Mouse (Mus musculus) layer of hippocampus, adult 9-11 months (tissue): Measurements from ENCODE around the gene Dab1.

Experiments used
- DNase-seq: peaks from one replicate; pipeline ENCODE4 v3.0.0; 2022

The Dab1 gene

GRCm38 (mm10) chr4:103619321-103619945 lies at the start of gene Dab1:
Gene Dab1 (plus strand): TSS chr4:103619359.
- peak; percentile 66 for DNase-seq

- DNase-seq: no peak
Observed at GRCm38 (mm10) chr4:103571721-103572352, 47.3 kb upstream of the Dab1 start.

- DNase-seq: peak; percentile 53
Observed at GRCm38 (mm10) chr4:103575556-103575955, 43.6 kb upstream of the Dab1 start.

GRCm38 (mm10) chr4:103576305-103576704 lies 42.9 kb upstream of the Dab1 start:
- peak; percentile 30 for DNase-seq

DNA sequence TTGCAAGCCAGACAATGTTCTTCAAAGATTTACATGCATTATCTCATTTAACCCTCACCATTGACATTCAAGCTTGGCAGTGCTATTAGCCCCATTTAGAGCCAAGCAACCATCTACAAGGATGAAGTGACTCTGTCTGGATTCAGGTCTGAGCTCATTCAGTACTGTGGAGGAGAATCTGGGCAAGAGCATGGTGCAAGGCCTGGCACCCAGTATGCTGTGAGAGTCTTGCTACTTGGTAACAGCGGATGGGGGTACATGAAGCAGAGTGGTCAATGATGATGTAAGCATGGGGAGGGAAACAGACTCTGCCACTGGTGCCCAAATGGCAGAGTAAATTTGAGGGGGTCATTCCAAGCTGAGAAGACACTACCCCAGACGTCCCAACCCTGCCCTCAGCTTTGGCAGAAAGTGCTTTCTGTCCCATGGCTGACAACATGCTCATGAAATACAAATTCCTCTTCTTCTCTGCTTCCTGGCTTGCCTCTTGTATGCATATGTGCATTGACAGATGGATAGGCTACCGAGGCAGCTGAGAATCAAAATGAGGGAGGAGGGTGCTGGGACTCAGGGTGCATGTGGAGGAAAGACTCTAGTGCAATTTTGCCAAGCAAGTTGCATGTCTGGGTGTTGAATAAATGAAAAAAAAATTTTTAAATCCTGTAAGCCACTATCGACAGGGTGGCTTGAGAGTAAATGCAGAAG lies 41.9 kb upstream of the Dab1 start:
- DNase-seq: peak; percentile 86

- peak; percentile 58 for DNase-seq
Observed at GRCm38 (mm10) chr4:103577821-103578220, 41.3 kb upstream of the Dab1 start.

DNA sequence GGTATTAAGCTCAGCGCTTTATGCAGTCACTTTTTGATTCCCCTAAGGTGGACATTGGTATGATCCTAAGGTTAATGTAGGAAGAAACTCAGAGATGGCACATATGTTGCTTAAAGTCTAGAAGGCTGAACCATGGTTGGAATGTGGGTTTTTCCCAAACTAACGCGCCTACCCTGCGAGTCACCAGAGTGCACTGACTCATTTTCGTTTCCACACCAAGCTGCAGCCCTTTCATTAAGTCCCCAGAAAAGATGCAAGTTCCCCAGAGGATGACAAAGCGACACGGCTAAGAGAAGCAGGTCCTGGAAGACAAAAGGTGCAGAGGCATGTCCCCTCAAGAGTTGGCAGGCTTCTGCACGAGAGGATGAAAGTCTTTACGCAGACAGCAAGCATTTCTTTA lies 39.1 kb upstream of the Dab1 start:
- DNase-seq: no peak

- DNase-seq: no peak
Observed at GRCm38 (mm10) chr4:103615011-103615410, 4.1 kb upstream of the Dab1 start.

GRCm38 (mm10) chr4:103619946-103620371 lies 800 bp downstream of the Dab1 start:
- no peak for DNase-seq

GRCm38 (mm10) chr4:103620590-103621155 lies 1.5 kb downstream of the Dab1 start:
- no peak for DNase-seq

DNA sequence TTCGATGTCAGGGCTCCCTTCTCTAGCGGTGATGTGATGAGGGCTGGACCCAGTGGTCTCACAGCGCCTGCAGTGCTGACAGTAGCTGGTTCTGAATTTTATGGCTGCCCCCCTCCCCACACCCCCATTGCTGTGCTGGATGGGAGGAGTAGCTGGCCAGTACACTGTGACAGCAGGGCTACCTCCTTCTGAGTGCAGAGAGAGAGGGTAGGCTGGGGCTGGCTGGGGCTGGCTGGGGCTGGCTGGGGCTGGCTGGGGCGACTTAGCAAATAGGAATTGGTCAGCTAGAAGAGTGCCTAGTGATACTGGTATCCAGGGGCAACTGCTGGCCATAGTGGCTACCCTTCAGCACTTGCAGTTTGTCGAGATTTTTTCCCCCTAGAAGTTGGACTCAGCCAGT lies 2.4 kb downstream of the Dab1 start:
- no peak for DNase-seq

- DNase-seq: peak; percentile 53
Observed at GRCm38 (mm10) chr4:103630177-103630576, 11.0 kb downstream of the Dab1 start.

GRCm38 (mm10) chr4:103636168-103636776 lies 17.1 kb downstream of the Dab1 start:
- DNase-seq: peak; percentile 24

DNA sequence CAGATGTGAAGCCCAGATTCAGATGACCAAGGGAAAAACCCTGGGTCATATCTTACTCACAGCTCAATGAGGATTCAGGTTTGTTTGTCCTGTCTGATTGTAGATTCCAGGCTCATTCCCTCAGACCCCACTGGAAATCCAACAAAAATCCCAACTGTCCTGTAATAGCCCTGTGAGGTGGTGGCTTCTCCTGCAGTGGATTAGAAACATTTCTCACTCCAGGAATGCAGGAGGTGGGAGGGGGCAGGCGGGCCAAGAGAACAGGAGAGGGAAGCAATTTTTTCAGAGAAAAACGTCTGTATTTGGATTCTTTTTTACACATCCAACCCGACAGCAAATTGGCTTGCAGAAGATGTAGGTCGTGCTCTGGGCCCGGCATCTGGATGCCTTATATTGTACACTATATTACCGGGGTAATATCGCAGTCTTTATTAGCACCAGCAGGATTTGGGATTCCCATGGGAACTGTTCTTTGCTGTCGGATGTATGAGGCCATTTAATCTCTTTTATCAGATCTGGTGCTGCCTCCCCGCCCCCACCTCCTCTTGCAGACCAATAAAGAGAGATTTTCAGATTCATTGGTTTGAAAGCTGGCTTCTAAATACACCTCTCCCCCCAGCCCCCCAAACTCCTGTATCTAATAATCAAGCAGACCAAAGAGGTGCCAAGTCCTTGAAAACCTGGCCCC lies 29.2 kb downstream of the Dab1 start:
- DNase-seq: no peak

DNA sequence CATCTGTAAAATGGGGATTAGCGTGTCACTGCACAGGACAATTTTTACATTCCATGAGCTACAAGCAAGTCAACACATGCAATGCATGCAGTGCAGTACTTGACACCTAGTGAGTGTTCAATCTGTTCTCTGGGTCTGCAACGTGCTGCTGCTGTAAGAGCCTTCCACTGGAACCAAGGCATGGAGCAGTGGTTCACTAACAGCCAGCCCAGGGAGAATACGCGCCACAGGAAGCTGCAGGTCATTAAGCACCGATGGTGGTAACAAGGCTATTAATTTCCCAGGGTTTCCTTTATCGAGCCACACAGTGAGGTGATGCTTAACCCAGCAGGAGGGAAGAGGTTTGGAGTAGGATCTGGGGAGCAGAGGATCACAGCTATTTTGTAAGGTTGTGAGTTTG lies 36.6 kb downstream of the Dab1 start:
- no peak for DNase-seq

- no peak for DNase-seq
Observed at GRCm38 (mm10) chr4:103661386-103661785, 42.2 kb downstream of the Dab1 start.

GRCm38 (mm10) chr4:103667438-103667837 lies 48.3 kb downstream of the Dab1 start:
- no peak for DNase-seq

- DNase-seq: no peak
Observed at GRCm38 (mm10) chr4:103677195-103677594, 58.0 kb downstream of the Dab1 start.

GRCm38 (mm10) chr4:103678501-103678900 lies 59.3 kb downstream of the Dab1 start:
- no peak for DNase-seq

GRCm38 (mm10) chr4:103685136-103685535 lies 66.0 kb downstream of the Dab1 start:
- DNase-seq: no peak

DNA sequence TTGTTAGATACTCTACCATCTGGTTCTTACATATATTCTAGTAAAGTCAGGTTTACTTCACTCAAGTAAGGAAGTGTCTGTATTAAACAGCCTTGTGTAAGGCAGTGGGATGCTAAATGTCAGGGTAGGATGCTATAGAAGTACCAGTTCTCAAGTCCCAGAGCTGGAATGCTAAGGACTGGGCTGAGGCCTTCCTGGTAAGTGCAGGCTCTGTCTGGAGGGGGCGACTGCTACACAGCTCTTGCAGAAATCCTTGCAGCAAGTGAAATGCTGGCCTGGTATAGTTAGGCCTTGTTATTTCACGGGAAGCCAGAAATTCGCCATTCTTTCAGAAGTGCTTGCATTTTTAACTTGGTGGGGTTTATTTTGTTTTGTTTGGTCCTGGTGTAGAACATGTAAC lies 72.6 kb downstream of the Dab1 start:
- no peak for DNase-seq

DNA sequence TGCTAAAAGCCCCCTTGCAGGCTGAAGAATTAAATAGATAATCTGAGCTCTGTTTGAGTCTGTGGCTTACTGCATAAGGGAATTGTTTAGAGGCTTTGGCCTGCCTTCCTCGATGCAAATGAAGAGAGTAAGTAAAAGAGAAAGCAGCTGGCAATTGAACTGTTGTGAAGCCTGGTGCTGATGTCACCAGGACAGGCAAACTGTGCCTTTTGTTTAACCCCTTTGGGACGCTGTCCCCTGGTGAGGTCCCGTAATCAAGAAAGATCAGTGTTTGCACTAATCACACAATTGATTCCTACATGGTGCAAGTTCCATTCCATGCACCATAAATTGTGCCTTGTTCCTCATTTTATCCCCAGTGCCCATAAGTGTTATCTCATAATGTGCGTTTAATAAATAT lies 80.6 kb downstream of the Dab1 start:
- DNase-seq: no peak

- no peak for DNase-seq
Observed at GRCm38 (mm10) chr4:103700392-103700791, 81.2 kb downstream of the Dab1 start.
